9 mouse cellular contexts compared by ENCODE assay signal in the genomic region with DNA sequence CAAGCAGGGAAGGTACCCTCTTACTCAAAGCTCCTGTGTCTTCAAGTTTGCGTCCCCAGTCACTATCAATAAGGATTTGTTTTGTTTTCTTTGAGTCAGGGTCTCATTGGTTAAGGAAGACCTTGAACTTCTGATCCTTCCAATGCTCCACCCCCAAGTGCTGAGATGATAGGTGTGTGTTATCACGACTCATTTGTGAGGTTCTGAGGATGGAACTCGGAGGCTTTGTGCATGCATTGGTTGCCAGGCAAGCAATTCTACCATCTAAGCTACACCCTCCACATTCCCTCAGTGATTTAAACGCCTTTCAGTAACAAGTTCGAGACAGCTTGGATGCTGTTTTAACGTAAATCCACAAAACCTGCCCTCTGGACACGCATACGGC. TPM values are rescaled to one million over a fixed set of nuclear protein-coding genes. Genes with fewer than 3 reads are reported as not detected.
DNase-seq lines count a peak whose midpoint lies in the region; ATAC-seq and TF ChIP-seq lines count a peak whose summit lies in the region.
"Had no signal": no experiment of that assay in that cellular context is flagged by ENCODE, and none has a peak within 500 bp of the region (broad histone marks: within the 10 kb centered on the region; RNA-seq: fewer than 3 reads in every experiment).

No protein-coding gene starts in this region.

- peak; percentile 41 for ATAC-seq in embryonic facial prominence, embryonic 11.5 days (replicated peaks; ENCODE audit: insufficient number of reproducible peaks, low FRiP score, low TSS enrichment, low read depth)
- ATAC-seq in intestine, embryonic 14.5 days (replicated peaks; ENCODE audit: low FRiP score, low TSS enrichment, low read depth) = no peak; the same call in 1 of the 2 replicates
- peak; percentile 52 for ATAC-seq in neural tube, embryonic 13.5 days (ENCODE audit: low read depth)
- no peak; the same call in 1 of the 2 replicates for ATAC-seq in cerebellum, adult (ENCODE audit: insufficient number of reproducible peaks, low FRiP score, low TSS enrichment)

- no peak for TF ChIP-seq CTCF in lung, adult 2 months (IDR thresholded peaks at IDR 0.05; ENCODE audit: insufficient read depth, low read length)

- H3K27ac ChIP-seq in embryonic facial prominence, embryonic 11.5 days (replicated peaks; ENCODE audit: low read depth, low read length) = 0 out of 2 replicates have a peak overlapping the region, but pooled peaks have one; percentile 7
- H3K27ac ChIP-seq in intestine, embryonic 14.5 days (ENCODE audit: low read depth) = peak overlapping the region; percentile 74
- H3K27ac ChIP-seq in neural tube, embryonic 13.5 days (replicated peaks) = peak overlapping the region; percentile 91

- TF ChIP-seq POLR2A in lung, adult 2 months (IDR thresholded peaks at IDR 0.05; ENCODE audit: borderline replicate concordance, extremely low read depth, low read depth, low read length) = no peak

- 5% methylated on average over 8 of the region's 8 CpGs for WGBS in lung, adult 2 months
- WGBS in embryonic facial prominence, embryonic 11.5 days = 11% methylated on average over 8 of the region's 8 CpGs
- WGBS in intestine, embryonic 14.5 days = 3% methylated on average over 8 of the region's 8 CpGs
- 11% methylated on average over 8 of the region's 8 CpGs for WGBS in neural tube, embryonic 13.5 days

- peak overlapping the region; percentile 53 for H3K4me3 ChIP-seq in lung, adult 2 months (replicated peaks; ENCODE audit: extremely low read depth, low read depth, low read length)
- peak overlapping the region; percentile 67 for H3K4me3 ChIP-seq in embryonic facial prominence, embryonic 11.5 days (ENCODE audit: low read depth, low read length)
- peak overlapping the region; percentile 94 for H3K4me3 ChIP-seq in intestine, embryonic 14.5 days (ENCODE audit: low read depth, low read length)
- peak overlapping the region; percentile 93 for H3K4me3 ChIP-seq in neural tube, embryonic 13.5 days

- peak overlapping the region; percentile 69 for H3K4me2 ChIP-seq in embryonic facial prominence, embryonic 11.5 days (ENCODE audit: low read depth, low read length)
- H3K4me2 ChIP-seq in intestine, embryonic 14.5 days (ENCODE audit: low read length) = peak overlapping the region; percentile 83
- H3K4me2 ChIP-seq in neural tube, embryonic 13.5 days = peak overlapping the region; percentile 93

- no peak for DNase-seq in lung, adult 2 months
- DNase-seq in lung, postnatal 4 days = no peak
- no peak for DNase-seq in embryonic facial prominence, embryonic 11.5 days (ENCODE audit: low spot score)
- DNase-seq in intestine, embryonic 14.5 days (ENCODE audit: low spot score) = no peak
- no peak for DNase-seq in spleen, postnatal 14 days (ENCODE audit: low spot score in 2 of 2)
- DNase-seq in kidney, adult 18-20 months = no peak

- peak overlapping the region; percentile 74 for H3K9ac ChIP-seq in embryonic facial prominence, embryonic 11.5 days (replicated peaks; ENCODE audit: low read length)
- peak overlapping the region; percentile 49 for H3K9ac ChIP-seq in intestine, embryonic 14.5 days (ENCODE audit: low read length)
- peak overlapping the region; percentile 93 for H3K9ac ChIP-seq in neural tube, embryonic 13.5 days

- H3K27me3 ChIP-seq in embryonic facial prominence, embryonic 11.5 days (ENCODE audit: control insufficient read depth, insufficient read depth, low read length) = no peaks in the 10 kb centered on the region
- H3K27me3 ChIP-seq in intestine, embryonic 14.5 days (replicated peaks; ENCODE audit: control insufficient read depth, insufficient read depth, low read length) = no peaks in the 10 kb centered on the region
- no peaks in the 10 kb centered on the region for H3K27me3 ChIP-seq in neural tube, embryonic 13.5 days

- H3K4me1 ChIP-seq in lung, adult 2 months (ENCODE audit: control insufficient read depth, insufficient read depth, low read length) = peaks cover 23% of the 10 kb centered on the region
- H3K4me1 ChIP-seq in embryonic facial prominence, embryonic 11.5 days (ENCODE audit: control insufficient read depth, insufficient read depth, low read length) = no peaks in the 10 kb centered on the region
- H3K4me1 ChIP-seq in intestine, embryonic 14.5 days (replicated peaks; ENCODE audit: control insufficient read depth, insufficient read depth, low read length) = peaks cover 21% of the 10 kb centered on the region
- peaks cover 28% of the 10 kb centered on the region for H3K4me1 ChIP-seq in neural tube, embryonic 13.5 days (replicated peaks)

- H3K9me3 ChIP-seq in embryonic facial prominence, embryonic 11.5 days (replicated peaks; ENCODE audit: control insufficient read depth, low read length) = no peaks in the 10 kb centered on the region
- H3K9me3 ChIP-seq in intestine, embryonic 14.5 days (ENCODE audit: control insufficient read depth, low read length) = no peaks in the 10 kb centered on the region
- no peaks in the 10 kb centered on the region for H3K9me3 ChIP-seq in neural tube, embryonic 13.5 days

- H3K36me3 ChIP-seq in embryonic facial prominence, embryonic 11.5 days (replicated peaks; ENCODE audit: control insufficient read depth, insufficient read depth, low read depth, low read length) = no peaks in the 10 kb centered on the region
- no peaks in the 10 kb centered on the region for H3K36me3 ChIP-seq in intestine, embryonic 14.5 days (ENCODE audit: control insufficient read depth, insufficient read depth, low read length)
- H3K36me3 ChIP-seq in neural tube, embryonic 13.5 days = peaks cover 6% of the 10 kb centered on the region; the same call in 1 of the 2 replicates

RNA-seq across cellular contexts. Expression of a gene that starts 0.5 kb away (rescaled TPM):
- polyA plus RNA-seq in lung, adult 2 months (2012; rRNA removed) = 199 and 223 TPM in 2 replicates
- polyA plus RNA-seq in embryonic facial prominence, embryonic 11.5 days (2014; fragmentation: Nextera tagmentation; extraction: Ambion mirVana) = 89.2 and 95.6 TPM in 2 replicates
- 155 and 156 TPM in 2 replicates for polyA plus RNA-seq in intestine, embryonic 14.5 days (2014; fragmentation: Nextera tagmentation; extraction: Ambion mirVana)
- polyA plus RNA-seq in neural tube, embryonic 13.5 days (2015; fragmentation: Nextera tagmentation; extraction: Ambion mirVana) = 78.9 and 79.7 TPM in 2 replicates

RNA-seq across cellular contexts. Expression of a gene that starts 24.9 kb away (rescaled TPM):
- 201 and 261 TPM in 2 replicates for polyA plus RNA-seq in lung, adult 2 months (2012; rRNA removed)
- polyA plus RNA-seq in embryonic facial prominence, embryonic 11.5 days (2014; fragmentation: Nextera tagmentation; extraction: Ambion mirVana) = 382 and 410 TPM in 2 replicates
- 314 and 336 TPM in 2 replicates for polyA plus RNA-seq in intestine, embryonic 14.5 days (2014; fragmentation: Nextera tagmentation; extraction: Ambion mirVana)
- 248 and 252 TPM in 2 replicates for polyA plus RNA-seq in neural tube, embryonic 13.5 days (2015; fragmentation: Nextera tagmentation; extraction: Ambion mirVana)

RNA-seq across cellular contexts. Expression of a gene that starts 25.0 kb away (rescaled TPM):
- not detected in 2 replicates for polyA plus RNA-seq in lung, adult 2 months (2012; rRNA removed)
- 1.6 TPM in 1 of 2 replicates, not detected in the other for polyA plus RNA-seq in embryonic facial prominence, embryonic 11.5 days (2014; fragmentation: Nextera tagmentation; extraction: Ambion mirVana)
- polyA plus RNA-seq in intestine, embryonic 14.5 days (2014; fragmentation: Nextera tagmentation; extraction: Ambion mirVana) = 2.0 TPM in 1 of 2 replicates, not detected in the other
- polyA plus RNA-seq in neural tube, embryonic 13.5 days (2015; fragmentation: Nextera tagmentation; extraction: Ambion mirVana) = 2.0 and 8.6 TPM in 2 replicates
- polyA plus RNA-seq: brain, embryonic 14.5 days had no signal

RNA-seq across cellular contexts. Expression of a gene that starts 41.1 kb away (rescaled TPM):
- 41.6 and 54.2 TPM in 2 replicates for polyA plus RNA-seq in lung, adult 2 months (2012; rRNA removed)
- polyA plus RNA-seq in embryonic facial prominence, embryonic 11.5 days (2014; fragmentation: Nextera tagmentation; extraction: Ambion mirVana) = 41.2 and 44.1 TPM in 2 replicates
- polyA plus RNA-seq in intestine, embryonic 14.5 days (2014; fragmentation: Nextera tagmentation; extraction: Ambion mirVana) = 46.7 and 48.5 TPM in 2 replicates
- 86.8 and 87.9 TPM in 2 replicates for polyA plus RNA-seq in neural tube, embryonic 13.5 days (2015; fragmentation: Nextera tagmentation; extraction: Ambion mirVana)

RNA-seq across cellular contexts. Expression of a gene that starts 51.0 kb away (rescaled TPM):
- polyA plus RNA-seq in lung, adult 2 months (2012; rRNA removed) = 69.9 and 91.7 TPM in 2 replicates
- polyA plus RNA-seq in embryonic facial prominence, embryonic 11.5 days (2014; fragmentation: Nextera tagmentation; extraction: Ambion mirVana) = 1.3 and 1.4 TPM in 2 replicates
- 1.9 and 3.1 TPM in 2 replicates for polyA plus RNA-seq in intestine, embryonic 14.5 days (2014; fragmentation: Nextera tagmentation; extraction: Ambion mirVana)
- 1.0 TPM in 2 replicates for polyA plus RNA-seq in neural tube, embryonic 13.5 days (2015; fragmentation: Nextera tagmentation; extraction: Ambion mirVana)

Comparison
In these comparisons a context has a peak if more than half of its experiments do, and no peak if none do; other contexts are left out.
1. ATAC-seq: peak in embryonic facial prominence, embryonic 11.5 days (single experiment) and neural tube, embryonic 13.5 days (single experiment); none in intestine, embryonic 14.5 days (single experiment) and cerebellum, adult (single experiment).
2. H3K27ac ChIP-seq: peak in every context shown above with its lines; median percentile 91 in neural tube, embryonic 13.5 days; 74 in intestine, embryonic 14.5 days; 7 in embryonic facial prominence, embryonic 11.5 days.
3. Peak in every context shown above with its lines, with median percentiles within 50 percentile points of each other: H3K4me3 ChIP-seq, H3K4me2 ChIP-seq and H3K9ac ChIP-seq.